Mouse (Mus musculus): ENCODE data around the gene Ncmap. TPM values are rescaled to one million over a fixed set of nuclear protein-coding genes. Genes with fewer than 3 reads are reported as not detected.
A peak's percentile ranks its signal among the peaks of the same experiment; 100 is the strongest.

The Ncmap gene
- polyA plus RNA-seq, 1 experiment from 2014 or later: 10.8 TPM

DNA sequence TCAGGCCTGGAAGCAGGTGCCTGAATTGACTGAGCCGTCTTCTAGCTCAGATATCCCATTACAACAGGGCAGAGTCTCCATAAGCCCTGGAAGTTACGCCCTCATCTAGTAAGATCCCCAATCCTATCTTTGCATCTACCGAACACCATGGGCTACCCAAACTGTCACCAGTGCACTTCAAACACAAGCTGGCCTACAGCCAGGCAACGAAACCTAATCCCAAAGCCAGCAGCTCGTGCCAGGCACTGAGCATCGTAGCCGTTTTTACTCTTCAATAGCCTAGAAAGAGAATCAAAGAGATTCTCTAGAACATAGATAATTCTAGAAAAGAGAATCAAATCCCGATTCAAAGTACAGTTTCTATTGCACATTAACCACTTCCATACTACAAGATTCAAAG, 75.0 kb downstream of the Ncmap start:
- Histone ChIP-seq H3K27me3 (replicated peaks; ENCODE audit: control insufficient read depth, insufficient read depth, low read length) (no peaks in the 10 kb centered on the region), H3K9me3 (ENCODE audit: control insufficient read depth, low read length) (no peaks in the 10 kb centered on the region), H3K27ac (ENCODE audit: low read depth) (no peak overlapping the region), H3K9ac (ENCODE audit: low read length) (no peak overlapping the region), H3K4me2 (ENCODE audit: low read length) (no peak overlapping the region), H3K36me3 (ENCODE audit: control insufficient read depth, insufficient read depth, low read length) (peaks cover 98% of the 10 kb centered on the region), H3K4me3 (ENCODE audit: low read depth, low read length) (no peak overlapping the region), H3K4me1 (replicated peaks; ENCODE audit: control insufficient read depth, insufficient read depth, low read length) (no peaks in the 10 kb centered on the region)
- DNase-seq (ENCODE audit: low spot score) (no peak), ATAC-seq (replicated peaks; ENCODE audit: low FRiP score, low TSS enrichment, low read depth) (no peak)
- 90% methylated on average over 8 of the region's 8 CpGs for WGBS

MicroRNAs within 50 kb of the gene (microRNA counts, 519-probe panel; counts per million panel counts)
- not detected for microRNA mmu-miR-700

Small RNA genes lying within 50 kb of the gene (microRNA-seq; reads per million reads assigned to microRNA genes)
- gene Mir700: 305 reads per million, percentile 69 among the genes with 10 or more reads in this experiment

Other genes with a start within 250 kb of the Ncmap start
- gene Clic4, start 125.4 kb downstream of the Ncmap start, polyA plus RNA-seq (2014; fragmentation: Nextera tagmentation; extraction: Ambion mirVana): 107 and 114 TPM in 2 replicates
- 201 and 215 TPM in 2 replicates for gene Srrm1, start 44.9 kb downstream of the Ncmap start, polyA plus RNA-seq (2014; fragmentation: Nextera tagmentation; extraction: Ambion mirVana)
- 16.1 and 18.4 TPM in 2 replicates for gene Rcan3, start 35.6 kb upstream of the Ncmap start, polyA plus RNA-seq (2014; fragmentation: Nextera tagmentation; extraction: Ambion mirVana)
- 0.19 and 0.42 TPM in 2 replicates for gene Stpg1, start 96.6 kb upstream of the Ncmap start, polyA plus RNA-seq (2014; fragmentation: Nextera tagmentation; extraction: Ambion mirVana)
- gene Nipal3, start 96.8 kb upstream of the Ncmap start, polyA plus RNA-seq (2014; fragmentation: Nextera tagmentation; extraction: Ambion mirVana): 4.3 and 6.7 TPM in 2 replicates
- gene Grhl3, start 175.4 kb upstream of the Ncmap start, polyA plus RNA-seq (2014; fragmentation: Nextera tagmentation; extraction: Ambion mirVana): 7.1 and 9.2 TPM in 2 replicates